18 mouse cellular contexts compared by ENCODE assay signal in the genomic region with DNA sequence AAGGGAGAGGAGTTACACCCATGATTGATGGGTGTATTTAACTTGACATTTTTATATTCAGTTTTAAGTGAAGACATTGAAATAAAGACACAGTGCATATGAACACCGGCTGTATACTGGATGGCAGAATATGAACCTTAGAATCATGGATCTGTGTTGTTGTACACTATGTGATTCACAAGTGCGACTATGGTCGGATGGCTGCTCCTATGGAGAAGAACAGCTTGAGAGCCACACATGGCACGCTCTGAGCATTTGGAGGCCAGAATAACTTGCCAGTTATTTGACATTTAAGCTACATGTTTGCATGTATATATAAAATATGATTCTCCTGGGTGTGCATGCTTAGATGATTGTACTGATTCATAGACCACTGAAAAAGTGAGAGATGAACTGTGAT. TPM values are rescaled to one million over a fixed set of nuclear protein-coding genes. Genes with fewer than 3 reads are reported as not detected.
"Had no signal": no experiment of that assay in that cellular context is flagged by ENCODE, and none has a peak within 500 bp of the region (broad histone marks: within the 10 kb centered on the region; RNA-seq: fewer than 3 reads in every experiment).

No protein-coding gene starts in this region.

- H3K9ac ChIP-seq: liver, postnatal 0 days; lung, embryonic 15.5 days; midbrain, embryonic 12.5 days; neural tube, embryonic 12.5 days; stomach, embryonic 15.5 days had no signal

- H3K9me3 ChIP-seq: lung, embryonic 15.5 days; megakaryocyte, embryonic 14.5 days; midbrain, embryonic 12.5 days; neural tube, embryonic 12.5 days; stomach, embryonic 15.5 days had no signal

- H3K4me2 ChIP-seq: lung, embryonic 15.5 days; midbrain, embryonic 12.5 days; neural tube, embryonic 12.5 days; stomach, embryonic 15.5 days had no signal

- H3K36me3 ChIP-seq: lung, embryonic 15.5 days; midbrain, embryonic 12.5 days; neural tube, embryonic 12.5 days; stomach, embryonic 15.5 days had no signal

- H3K4me3 ChIP-seq: lung, embryonic 15.5 days; megakaryocyte, embryonic 14.5 days; midbrain, embryonic 12.5 days; neural tube, embryonic 12.5 days; stomach, embryonic 15.5 days had no signal

- H3K4me1 ChIP-seq: lung, embryonic 15.5 days; megakaryocyte, embryonic 14.5 days; midbrain, embryonic 12.5 days; neural tube, embryonic 12.5 days; stomach, embryonic 15.5 days had no signal

- ATAC-seq: liver, postnatal 0 days; lung, postnatal 0 days had no signal

- DNase-seq: liver, postnatal 0 days; lung, adult 2 months; lung, postnatal 14 days; lung, postnatal 36 days; midbrain, embryonic 14.5 days; right cerebral cortex, postnatal 14 days; thymus, postnatal 14 days; thymus, postnatal 36 days had no signal

- H3K27ac ChIP-seq: lung, embryonic 15.5 days; macrophage; midbrain, embryonic 12.5 days; neural tube, embryonic 12.5 days; stomach, embryonic 15.5 days; stomach, postnatal 0 days had no signal

- H3K27me3 ChIP-seq: lung, embryonic 15.5 days; megakaryocyte, embryonic 14.5 days; midbrain, embryonic 12.5 days; neural tube, embryonic 12.5 days; stomach, embryonic 15.5 days had no signal

RNA-seq across cellular contexts. Expression of a gene that starts 53.1 kb away (rescaled TPM):
- total RNA-seq: megakaryocyte progenitor cell, adult 5-6 weeks; monocyte, adult 5-6 weeks had no signal
